Mouse (Mus musculus) hindlimb bud, embryonic 11.5 days (tissue): ENCODE data around the gene Pdia3.
"Not testable (repeated sequence)": the region's sequence is repeated elsewhere in the genome, so short reads cannot be mapped to it uniquely, and the experiment has no call there.

Experiments used
- DNase-seq: peaks from one replicate; pipeline ENCODE4 v3.0.0-alpha.2; 2012; ENCODE audit warnings: low read depth, low spot score; ENCODE audit errors: extremely low spot score

Pdia3 gene

DNA sequence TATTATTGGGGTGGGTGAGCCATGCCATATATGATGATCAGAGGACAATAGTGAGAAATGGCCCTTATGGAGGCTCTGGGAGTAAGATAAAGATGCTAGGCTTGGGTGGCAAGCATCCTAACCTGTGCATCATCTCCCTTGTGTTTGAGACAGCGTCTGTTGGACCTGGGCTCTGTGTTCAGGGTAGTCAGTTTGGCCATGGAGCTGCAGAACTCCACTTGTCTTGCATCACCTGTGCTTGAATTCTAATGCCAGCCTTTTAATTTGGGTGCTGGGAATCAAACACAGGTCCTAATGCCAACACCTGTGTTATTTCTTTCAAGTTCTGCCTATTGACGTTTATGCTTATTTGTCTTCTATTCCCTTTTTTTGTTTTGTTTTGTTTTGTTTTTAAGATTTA is 61.7 kb downstream of the Pdia3 start:
- not testable (repeated sequence) for DNase-seq

GRCm38 (mm10) chr2:121477491-121478266 is 64.1 kb downstream of the Pdia3 start:
- DNase-seq, result no peak

DNA sequence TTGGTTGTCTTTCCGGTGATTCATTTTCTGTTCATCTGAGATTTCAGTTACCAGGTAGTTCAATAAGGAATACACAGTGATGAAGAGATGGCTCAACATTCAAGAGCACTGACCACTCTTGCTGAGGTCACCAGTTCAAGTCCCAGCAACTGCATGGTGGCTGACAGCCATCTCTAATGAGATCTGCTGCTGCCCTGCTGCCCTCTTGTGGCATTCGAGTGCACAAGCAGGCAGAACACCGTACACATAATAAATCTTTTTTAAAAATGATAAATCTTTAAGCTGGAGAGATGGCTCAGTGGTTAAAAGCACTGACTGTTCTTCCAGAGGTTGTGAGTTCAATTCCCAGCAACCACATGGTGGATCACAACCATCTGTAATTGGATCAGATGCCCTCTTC is 66.9 kb downstream of the Pdia3 start:
- DNase-seq, result no peak

DNA sequence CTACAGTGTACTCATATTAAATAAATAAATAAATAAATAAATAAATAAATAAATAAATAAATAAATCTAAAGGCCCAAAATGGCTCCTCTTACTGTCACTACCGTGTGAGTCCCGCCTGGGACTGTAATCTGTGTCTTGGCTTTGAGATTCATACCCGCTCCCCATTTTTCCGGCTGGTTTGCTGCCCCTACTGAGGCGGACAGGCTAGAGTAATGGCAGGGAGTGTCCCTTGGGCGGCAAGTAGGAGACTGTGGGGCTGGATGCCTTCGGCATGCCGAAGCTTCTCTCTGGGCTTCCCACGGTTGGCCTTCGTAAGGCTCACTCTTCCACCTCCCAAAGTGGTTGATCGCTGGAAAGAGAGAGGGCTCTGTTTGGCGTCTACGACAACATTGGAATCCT is 67.3 kb downstream of the Pdia3 start:
- not testable (repeated sequence) for DNase-seq

DNA sequence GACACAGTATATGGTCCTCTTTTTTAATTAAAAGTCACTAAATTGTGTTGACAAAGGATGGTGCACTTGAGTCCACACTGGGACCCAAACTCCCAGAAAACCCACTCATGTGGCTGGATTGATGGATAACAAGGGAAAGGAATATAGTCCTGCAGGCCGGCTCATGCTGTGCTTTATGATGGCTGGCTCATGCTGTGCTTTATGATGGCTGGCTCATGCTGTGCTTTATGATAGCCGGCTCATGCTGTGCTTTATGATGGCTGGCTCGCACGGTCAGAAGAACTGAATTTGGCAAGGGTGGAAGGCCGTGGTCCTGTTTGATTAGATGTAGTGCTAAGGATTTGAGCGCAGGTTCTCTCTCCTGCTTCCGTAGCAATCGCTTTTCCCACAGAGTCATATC is 70.0 kb downstream of the Pdia3 start:
- DNase-seq, result no peak

DNA sequence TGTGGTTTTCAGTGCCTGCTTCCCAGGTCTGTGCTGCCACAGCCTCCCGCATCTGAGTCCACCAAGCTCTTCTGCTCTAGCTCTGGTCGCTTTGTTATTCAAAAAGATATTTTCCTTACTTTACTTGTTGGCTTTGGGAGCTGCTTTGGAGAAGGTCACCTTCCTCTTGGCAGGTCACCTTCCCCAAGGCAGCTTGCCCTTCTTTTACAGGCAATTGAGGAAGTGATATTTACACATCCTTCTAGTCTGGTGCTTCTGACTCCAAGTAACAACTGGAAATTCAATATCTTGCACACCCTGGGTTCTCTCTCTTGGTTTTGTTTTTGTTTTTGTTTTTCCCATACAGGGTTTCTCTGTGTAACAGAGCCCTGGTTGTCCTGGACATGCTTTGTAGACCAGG is 70.8 kb downstream of the Pdia3 start:
- not testable (repeated sequence) for DNase-seq
